Mouse (Mus musculus) macrophage (primary cell): Measurements from ENCODE around the gene Tsc22d1. TPM values are rescaled to one million over a fixed set of nuclear protein-coding genes. Genes with fewer than 3 reads are reported as not detected.

Experiments
- polyA plus RNA-seq: library from polyadenylated mRNA; stranded (reverse); fragments of 250-400 nt; gene quantifications from 3 replicates; pipeline ENCODE4 v1.2.4, GENCODE M21; 2018; ENCODE audit warnings: inconsistent platforms

Tsc22d1 gene
- polyA plus RNA-seq, 1 experiment from 2014 or later = 33.6 TPM

Other genes starting within 250 kb of the Tsc22d1 start
- gene Serp2, start 141.9 kb downstream of the Tsc22d1 start, polyA plus RNA-seq = not detected in 3 replicates